Mouse (Mus musculus): ENCODE results near the gene Gm10645. TPM values are rescaled to one million over a fixed set of nuclear protein-coding genes. Genes with fewer than 3 reads are reported as not detected.

Gm10645 gene
- total and polyA plus RNA-seq, 3 experiments, result not detected

GRCm38 (mm10) chr8:83159615-83160014 is 6.4 kb downstream of the Gm10645 start:
- DNase-seq (ENCODE audit: low read depth, low spot score), result no peak
- no peak overlapping the region for H3K9ac ChIP-seq (ENCODE audit: control insufficient read depth, low read depth, low read length, poor library complexity, severe bottlenecking)
- TF ChIP-seq POLR2AphosphoS2 (IDR thresholded peaks at IDR 0.05; ENCODE audit: low read length) (no peak), TAL1 (IDR thresholded peaks at IDR 0.05; ENCODE audit: low read length) (no peak)

GRCm38 (mm10) chr8:83158971-83159370 is 7.0 kb downstream of the Gm10645 start:
- Histone ChIP-seq H3K9me3 (replicated peaks; ENCODE audit: insufficient read depth, low read length) (no peaks in the 10 kb centered on the region), H3K27me3 (ENCODE audit: control insufficient read depth in 1 of 2, insufficient read depth in 2 of 2, low read length in 2 of 2) (no peaks in the 10 kb centered on the region), H3K27ac (ENCODE audit: control insufficient read depth, low read depth, low read length) (no peak overlapping the region), H3K4me3 (ENCODE audit: control insufficient read depth in 1 of 2, insufficient read depth in 1 of 2, low read depth in 2 of 2, low read length in 2 of 2) (no peak overlapping the region), H3K9ac (ENCODE audit: control insufficient read depth, low read depth, low read length, poor library complexity, severe bottlenecking) (no peak overlapping the region), H3K79me2 (ENCODE audit: control insufficient read depth, insufficient read depth, low read length, poor library complexity) (no peaks in the 10 kb centered on the region), H3K36me3 (ENCODE audit: control insufficient read depth in 1 of 2, insufficient read depth in 2 of 2, low read length in 2 of 2) (no peaks in the 10 kb centered on the region), H3K4me1 (ENCODE audit: control insufficient read depth in 1 of 2, insufficient read depth in 2 of 2, low read length in 2 of 2) (no peaks in the 10 kb centered on the region)
- TF ChIP-seq RCOR1 (IDR thresholded peaks at IDR 0.05; ENCODE audit: low read depth, low read length) (no peak), ZKSCAN1 (IDR thresholded peaks at IDR 0.05; ENCODE audit: low read depth, low read length) (no peak), GATA1 (IDR thresholded peaks at IDR 0.05; ENCODE audit: low read depth, low read length) (no peak), MAX (IDR thresholded peaks at IDR 0.05; ENCODE audit: low read length) (no peak), POLR2AphosphoS2 (IDR thresholded peaks at IDR 0.05; ENCODE audit: low read length) (no peak), TCF12 (IDR thresholded peaks at IDR 0.05; ENCODE audit: low read depth, low read length) (no peak), TBP (IDR thresholded peaks at IDR 0.05; ENCODE audit: low read depth, low read length) (no peak), CTCF (IDR thresholded peaks at IDR 0.05 in 2 of 3, conservative IDR thresholded peaks at IDR 0.05 in 1 of 3; ENCODE audit: control insufficient read depth in 1 of 3, insufficient read depth in 1 of 3, low read depth in 2 of 3, low read length in 3 of 3, poor library complexity in 1 of 3, severe bottlenecking in 1 of 3) (no peak), POLR2A (IDR thresholded peaks at IDR 0.05; ENCODE audit: control insufficient read depth in 1 of 2, insufficient read depth in 1 of 2, low read depth in 1 of 2, low read length in 2 of 2, poor library complexity in 1 of 2) (no peak), POLR2AphosphoS5 (IDR thresholded peaks at IDR 0.05; ENCODE audit: borderline replicate concordance, low read depth, low read length) (no peak), EP300 (IDR thresholded peaks at IDR 0.05; ENCODE audit: low read depth in 1 of 2, low read length in 2 of 2) (no peak), ZNF384 (IDR thresholded peaks at IDR 0.05; ENCODE audit: low read depth, low read length) (no peak), ZC3H11A (IDR thresholded peaks at IDR 0.05; ENCODE audit: low read depth, low read length) (no peak), NELFE (IDR thresholded peaks at IDR 0.05; ENCODE audit: low read depth, low read length) (no peak)
- no peak for DNase-seq (ENCODE audit: low read depth, low spot score)

More at GRCm38 (mm10) chr8:83159615-83160014, 6.4 kb downstream of the Gm10645 start:
- Histone ChIP-seq H3K36me3 (ENCODE audit: control insufficient read depth in 1 of 2, insufficient read depth in 2 of 2, low read length in 2 of 2) (no peaks in the 10 kb centered on the region), H3K79me2 (ENCODE audit: control insufficient read depth, insufficient read depth, low read length, poor library complexity) (no peaks in the 10 kb centered on the region), H3K27ac (ENCODE audit: control insufficient read depth, low read depth, low read length) (no peak overlapping the region), H3K4me1 (ENCODE audit: control insufficient read depth in 1 of 2, insufficient read depth in 2 of 2, low read length in 2 of 2) (no peaks in the 10 kb centered on the region), H3K4me3 (ENCODE audit: control insufficient read depth in 1 of 2, insufficient read depth in 1 of 2, low read depth in 2 of 2, low read length in 2 of 2) (no peak overlapping the region), H3K27me3 (ENCODE audit: control insufficient read depth in 1 of 2, insufficient read depth in 2 of 2, low read length in 2 of 2) (no peaks in the 10 kb centered on the region), H3K9me3 (replicated peaks; ENCODE audit: insufficient read depth, low read length) (no peaks in the 10 kb centered on the region)

GRCm38 (mm10) chr8:83155110-83155509 is 10.9 kb downstream of the Gm10645 start:
- no peak for TF ChIP-seq BHLHE40 (IDR thresholded peaks at IDR 0.05; ENCODE audit: borderline replicate concordance, low read depth, low read length)
- no peak for TF ChIP-seq KAT2A (conservative IDR thresholded peaks at IDR 0.05; ENCODE audit: low read depth, low read length)
- no peak for TF ChIP-seq MAZ (IDR thresholded peaks at IDR 0.05; ENCODE audit: low read depth, low read length)
- no peak for TF ChIP-seq ZNF384 (IDR thresholded peaks at IDR 0.05; ENCODE audit: low read depth, low read length)
- no peak for TF ChIP-seq ZMIZ1 (IDR thresholded peaks at IDR 0.05; ENCODE audit: low read depth, low read length)
- TF ChIP-seq SMC3 (IDR thresholded peaks at IDR 0.05; ENCODE audit: low read depth, low read length), result no peak
- no peak for TF ChIP-seq GABPA (IDR thresholded peaks at IDR 0.05; ENCODE audit: low read depth, low read length)
- TF ChIP-seq CHD2 (IDR thresholded peaks at IDR 0.05; ENCODE audit: low read length), result no peak
- TF ChIP-seq EP300 (IDR thresholded peaks at IDR 0.05; ENCODE audit: low read depth in 1 of 2, low read length in 2 of 2), result no peak
- TF ChIP-seq JUND (IDR thresholded peaks at IDR 0.05; ENCODE audit: low read depth, low read length), result no peak
- TF ChIP-seq MAX (IDR thresholded peaks at IDR 0.05; ENCODE audit: low read length), result no peak
- no peak for TF ChIP-seq E2F4 (IDR thresholded peaks at IDR 0.05; ENCODE audit: borderline replicate concordance, low read depth, low read length)
- TF ChIP-seq RAD21 (IDR thresholded peaks at IDR 0.05; ENCODE audit: low read depth, low read length), result no peak
- TF ChIP-seq UBTF (IDR thresholded peaks at IDR 0.05; ENCODE audit: borderline replicate concordance, insufficient read depth, low read depth, low read length), result no peak
- TF ChIP-seq MYC (IDR thresholded peaks at IDR 0.05; ENCODE audit: low read depth, low read length), result no peak
- TF ChIP-seq TAL1 (IDR thresholded peaks at IDR 0.05; ENCODE audit: low read length), result no peak
- Histone ChIP-seq H3K4me1 (ENCODE audit: control insufficient read depth in 1 of 2, insufficient read depth in 2 of 2, low read length in 2 of 2) (no peaks in the 10 kb centered on the region), H3K27ac (ENCODE audit: control insufficient read depth, low read depth, low read length) (no peak overlapping the region), H3K9me3 (replicated peaks; ENCODE audit: insufficient read depth, low read length) (no peaks in the 10 kb centered on the region), H3K36me3 (ENCODE audit: control insufficient read depth in 1 of 2, insufficient read depth in 2 of 2, low read length in 2 of 2) (no peaks in the 10 kb centered on the region), H3K9ac (ENCODE audit: control insufficient read depth, low read depth, low read length, poor library complexity, severe bottlenecking) (no peak overlapping the region), H3K27me3 (ENCODE audit: control insufficient read depth in 1 of 2, insufficient read depth in 2 of 2, low read length in 2 of 2) (no peaks in the 10 kb centered on the region), H3K4me3 (ENCODE audit: control insufficient read depth in 1 of 2, insufficient read depth in 1 of 2, low read depth in 2 of 2, low read length in 2 of 2) (no peak overlapping the region), H3K79me2 (ENCODE audit: control insufficient read depth, insufficient read depth, low read length, poor library complexity) (no peaks in the 10 kb centered on the region)
- DNase-seq (ENCODE audit: low read depth, low spot score), result no peak
